Mouse (Mus musculus) left cerebral cortex, postnatal 4 days (tissue): ENCODE results near the gene Nkd1. TPM values are rescaled to one million over a fixed set of nuclear protein-coding genes. Genes with fewer than 3 reads are reported as not detected.

Experiments used
- DNase-seq: peaks from one replicate; pipeline ENCODE4 v3.0.0-alpha.2; 2022
- intact Hi-C: fragments of 180-260 bp; cut with DNase I; formaldehyde crosslinking; loops from one replicate; pipeline ENCODE4 v1.15.1; 2025
- total RNA-seq, 2 experiments: library from RNA; stranded (reverse); gene quantifications; 2 replicates each; pipeline ENCODE4 v1.2.3; 2021

Nkd1 gene
- total RNA-seq, 2 experiments from 2014 or later, result 22.5 to 25.7 TPM

- intact Hi-C loops, result loop anchor here (10.0 kb wide), 1 partner anchor 81 kb away; the partner anchor contains the start of gene Nkd1
- peak; percentile 65 for DNase-seq
Observed at GRCm38 (mm10) chr8:88605361-88606040, 84.3 kb downstream of the Nkd1 start.

DNA sequence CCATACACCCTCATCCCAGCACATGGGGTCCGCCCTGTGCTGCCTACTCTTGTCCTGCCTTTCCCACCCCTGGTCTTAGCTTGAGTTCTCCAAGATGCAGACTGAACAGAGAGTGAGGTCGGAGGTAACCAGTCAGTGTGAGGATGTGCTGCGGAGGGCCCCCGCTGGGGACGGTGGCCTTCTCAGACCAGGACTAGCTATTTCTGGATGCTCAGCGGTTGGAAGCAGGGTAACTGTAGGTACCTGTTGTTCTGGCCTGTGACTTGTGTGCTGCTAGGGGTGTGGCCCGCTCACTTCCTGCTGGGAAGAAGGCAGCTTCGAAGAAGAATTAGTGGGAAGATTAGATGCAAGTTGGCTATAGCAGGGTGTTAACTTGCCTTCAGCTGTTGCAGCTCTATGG lies 87.9 kb downstream of the Nkd1 start:
- no peak for DNase-seq
- intact Hi-C loops, result loop anchor here (10.0 kb wide), 1 partner anchor 84 kb away; the partner anchor contains the start of gene Nkd1

GRCm38 (mm10) chr8:88610271-88610670 lies 89.1 kb downstream of the Nkd1 start:
- intact Hi-C loops, result no loop called here
- no peak for DNase-seq

DNA sequence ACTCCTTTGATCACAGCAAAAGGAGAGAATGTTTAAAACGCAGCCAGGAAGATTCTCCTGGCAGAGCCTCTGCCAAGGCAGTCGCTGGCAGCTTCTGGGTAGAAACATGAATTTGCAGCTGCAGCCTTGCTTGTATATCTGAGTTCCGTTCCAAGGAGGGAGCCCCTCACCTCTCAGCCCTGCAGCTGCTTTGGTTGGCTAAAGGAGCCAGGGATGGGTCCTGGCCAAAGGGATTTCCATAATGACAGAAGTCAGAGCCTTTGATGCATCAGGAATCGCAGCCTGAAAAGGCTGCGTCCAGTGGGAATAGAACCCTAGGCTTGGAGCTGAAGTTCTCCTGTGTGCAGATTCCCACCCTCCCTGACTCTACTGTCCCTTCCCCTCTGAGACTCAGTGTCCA lies 93.8 kb downstream of the Nkd1 start:
- DNase-seq, result peak; percentile 56
- intact Hi-C loops, result no loop called here

DNA sequence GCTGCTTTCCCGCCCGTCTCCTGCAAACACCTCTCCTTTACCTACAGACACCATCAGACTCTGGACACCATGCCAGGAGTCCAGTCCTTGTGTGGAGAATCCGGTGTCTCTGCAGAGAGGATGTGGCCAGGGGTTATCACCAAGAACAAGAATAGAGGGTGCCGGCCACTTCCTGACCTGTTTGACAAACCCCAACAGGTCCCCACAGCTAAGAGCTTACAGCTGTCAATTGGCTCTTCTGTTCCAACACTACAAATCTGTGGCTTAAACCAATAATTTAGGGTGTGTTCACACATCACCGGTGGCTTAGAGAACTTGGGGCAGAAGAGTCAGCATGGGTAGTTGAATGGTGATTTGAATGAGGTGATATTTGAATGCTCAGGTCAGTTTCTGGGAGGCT lies 97.5 kb downstream of the Nkd1 start:
- DNase-seq, result no peak
- intact Hi-C loops, result no loop called here

GRCm38 (mm10) chr8:88619513-88619912 lies 98.4 kb downstream of the Nkd1 start:
- intact Hi-C loops, result no loop called here
- no peak for DNase-seq

DNA sequence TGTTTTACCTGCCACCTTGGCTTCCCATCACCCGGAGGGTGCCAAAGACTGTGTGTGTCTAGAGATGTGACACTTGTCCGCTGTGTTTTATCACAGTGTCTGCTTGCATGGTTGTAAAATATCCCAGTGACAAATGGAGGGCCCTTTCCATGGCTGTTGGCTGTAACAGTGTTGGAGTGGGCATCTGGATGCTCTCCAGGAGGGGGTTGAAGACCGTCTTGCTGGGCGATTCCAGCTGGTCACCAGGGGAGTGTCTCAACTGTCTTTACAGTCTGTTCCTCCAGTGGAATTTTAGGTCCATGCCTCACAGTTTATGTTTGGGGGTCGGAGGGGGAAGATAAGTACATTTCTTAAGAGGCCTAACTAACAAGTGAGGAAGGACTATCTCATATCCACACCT lies 99.8 kb downstream of the Nkd1 start:
- peak; percentile 46 for DNase-seq
- intact Hi-C loops, result loop anchor here (2.0 to 5.0 kb wide), 2 partner anchors 250 to 354 kb away; no protein-coding TSS in a partner anchor

GRCm38 (mm10) chr8:88621408-88621807 lies 100.3 kb downstream of the Nkd1 start:
- intact Hi-C loops, result loop anchor here (2.0 to 5.0 kb wide), 2 partner anchors 251 to 354 kb away; no protein-coding TSS in a partner anchor
- DNase-seq, result peak; percentile 80

DNA sequence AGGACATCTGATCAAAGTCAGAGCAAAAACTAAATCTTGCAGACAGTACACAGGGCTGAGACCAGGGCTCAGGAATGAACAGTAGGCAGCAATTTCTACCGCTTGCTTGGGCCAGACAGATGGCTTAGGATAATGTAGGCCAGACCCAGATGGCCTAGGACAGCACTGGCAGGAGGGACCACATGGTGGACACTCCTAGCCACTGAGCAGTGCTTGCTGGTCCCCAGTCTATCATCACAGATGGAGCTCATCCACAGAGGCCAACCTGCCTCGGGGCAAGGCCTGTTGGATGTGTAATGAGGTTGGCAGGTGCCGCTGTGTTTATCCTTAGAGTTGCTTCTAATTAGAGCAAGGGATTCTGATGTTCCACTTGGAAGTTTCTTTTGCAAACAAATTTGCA lies 102.2 kb downstream of the Nkd1 start:
- intact Hi-C loops, result loop anchor here (5.0 kb wide), 1 partner anchor 356 kb away; no protein-coding TSS in a partner anchor
- peak; percentile 75 for DNase-seq

DNA sequence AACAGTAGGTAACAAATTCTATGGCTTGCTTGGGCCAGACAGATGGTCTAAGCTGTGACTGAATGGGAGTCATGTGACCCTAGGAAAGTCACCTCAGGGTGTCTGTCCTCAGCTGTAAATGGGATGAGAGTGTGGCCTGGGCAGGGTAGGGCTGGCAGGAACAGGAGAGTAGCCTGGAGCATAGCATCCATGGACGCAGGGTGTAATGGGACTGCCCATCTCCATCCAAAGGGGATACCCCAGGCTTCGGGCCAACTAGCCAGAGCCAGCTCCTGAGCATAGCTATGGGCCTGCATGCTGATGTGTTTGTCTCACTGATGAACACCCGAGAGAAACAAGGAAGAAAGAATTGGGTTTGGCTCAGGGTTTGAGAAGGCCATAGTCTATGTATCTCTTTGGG lies 103.1 kb downstream of the Nkd1 start:
- peak; percentile 41 for DNase-seq
- intact Hi-C loops, result loop anchor here (5.0 kb wide), 1 partner anchor 357 kb away; no protein-coding TSS in a partner anchor

GRCm38 (mm10) chr8:88626433-88626832 lies 105.3 kb downstream of the Nkd1 start:
- intact Hi-C loops, result loop anchor here (5.0 kb wide), 1 partner anchor 71 kb away; the partner anchor contains the start of gene Cyld
- DNase-seq, result no peak

- DNase-seq, result no peak
- intact Hi-C loops, result loop anchor here (5.0 kb wide), 1 partner anchor 70 kb away; the partner anchor contains the start of gene Cyld
Observed at GRCm38 (mm10) chr8:88626940-88627264, 105.7 kb downstream of the Nkd1 start.

DNA sequence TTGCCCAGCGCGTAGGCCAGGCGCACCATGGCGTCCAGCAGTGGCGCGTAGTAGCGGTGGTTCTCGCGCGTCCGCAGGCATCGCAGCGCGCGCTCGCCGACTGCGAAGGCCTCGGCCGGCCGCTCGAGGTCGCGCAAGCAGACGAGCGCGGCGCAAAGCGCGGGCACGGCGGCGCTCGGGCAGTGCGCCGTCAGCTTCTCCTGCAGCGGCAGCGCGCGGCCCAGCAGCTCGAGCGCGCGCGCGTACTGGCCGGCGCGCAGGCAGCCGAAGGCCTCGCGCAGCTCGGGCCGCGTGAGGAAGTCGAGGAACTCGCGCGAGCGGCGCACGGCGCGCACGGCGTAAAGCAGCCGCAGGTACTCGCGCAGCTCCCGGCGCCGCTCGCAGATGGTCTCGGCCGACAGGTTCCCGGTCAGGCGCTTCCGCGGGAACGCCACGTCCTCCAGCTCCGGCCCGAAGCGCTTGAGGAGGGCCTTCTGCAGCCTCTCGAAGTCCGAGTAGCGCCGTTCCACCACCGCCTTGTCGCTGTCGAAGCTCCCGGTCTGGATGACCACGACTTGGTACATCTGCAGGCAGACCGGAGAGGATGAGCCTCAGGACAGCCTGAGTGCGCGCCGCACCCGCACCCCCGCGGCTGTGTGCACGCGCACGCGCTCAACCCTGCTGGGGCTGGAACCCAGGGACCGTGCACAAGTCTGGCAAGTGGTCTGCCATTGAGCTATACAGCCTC lies 106.3 kb downstream of the Nkd1 start:
- DNase-seq, result peak; percentile 80
- intact Hi-C loops, result loop anchor here (5.0 kb wide), 1 partner anchor 70 kb away; the partner anchor contains the start of gene Cyld

GRCm38 (mm10) chr8:88628001-88628774 lies 107.0 kb downstream of the Nkd1 start:
- peak; percentile 39 for DNase-seq
- intact Hi-C loops, result loop anchor here (5.0 kb wide), 1 partner anchor 69 kb away; the partner anchor contains the start of gene Cyld

GRCm38 (mm10) chr8:88630225-88630624 lies 109.1 kb downstream of the Nkd1 start:
- no peak for DNase-seq
- intact Hi-C loops, result no loop called here

- peak; percentile 53 for DNase-seq
- intact Hi-C loops, result no loop called here
Observed at GRCm38 (mm10) chr8:88631081-88631480, 109.9 kb downstream of the Nkd1 start.

DNA sequence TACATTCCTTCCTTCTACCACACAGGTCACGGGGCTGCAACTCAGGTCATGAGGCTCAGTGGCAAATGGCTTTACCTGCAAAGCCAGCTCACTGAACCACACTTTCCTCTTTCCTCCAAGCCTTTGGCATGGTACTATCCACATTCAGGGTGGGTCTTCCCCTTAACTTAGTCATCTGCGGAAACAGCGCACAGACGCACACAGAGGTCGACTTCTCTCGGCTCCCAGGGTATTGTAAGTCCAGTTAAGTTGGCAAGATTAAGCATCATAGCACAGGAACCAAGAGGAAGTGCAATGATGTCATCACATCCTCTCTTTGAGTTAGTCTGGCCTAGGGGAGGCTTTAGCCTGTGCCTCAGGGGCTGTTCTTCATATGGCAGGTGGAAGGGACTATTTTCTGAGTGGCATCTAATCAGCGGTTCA lies 112.2 kb downstream of the Nkd1 start:
- intact Hi-C loops, result no loop called here
- DNase-seq, result no peak

- intact Hi-C loops, result no loop called here
- DNase-seq, result no peak
Observed at GRCm38 (mm10) chr8:88635474-88636397, 114.6 kb downstream of the Nkd1 start, which contains the start of gene Snx20. Gene Snx20 (minus strand): TSS chr8:88636128.

DNA sequence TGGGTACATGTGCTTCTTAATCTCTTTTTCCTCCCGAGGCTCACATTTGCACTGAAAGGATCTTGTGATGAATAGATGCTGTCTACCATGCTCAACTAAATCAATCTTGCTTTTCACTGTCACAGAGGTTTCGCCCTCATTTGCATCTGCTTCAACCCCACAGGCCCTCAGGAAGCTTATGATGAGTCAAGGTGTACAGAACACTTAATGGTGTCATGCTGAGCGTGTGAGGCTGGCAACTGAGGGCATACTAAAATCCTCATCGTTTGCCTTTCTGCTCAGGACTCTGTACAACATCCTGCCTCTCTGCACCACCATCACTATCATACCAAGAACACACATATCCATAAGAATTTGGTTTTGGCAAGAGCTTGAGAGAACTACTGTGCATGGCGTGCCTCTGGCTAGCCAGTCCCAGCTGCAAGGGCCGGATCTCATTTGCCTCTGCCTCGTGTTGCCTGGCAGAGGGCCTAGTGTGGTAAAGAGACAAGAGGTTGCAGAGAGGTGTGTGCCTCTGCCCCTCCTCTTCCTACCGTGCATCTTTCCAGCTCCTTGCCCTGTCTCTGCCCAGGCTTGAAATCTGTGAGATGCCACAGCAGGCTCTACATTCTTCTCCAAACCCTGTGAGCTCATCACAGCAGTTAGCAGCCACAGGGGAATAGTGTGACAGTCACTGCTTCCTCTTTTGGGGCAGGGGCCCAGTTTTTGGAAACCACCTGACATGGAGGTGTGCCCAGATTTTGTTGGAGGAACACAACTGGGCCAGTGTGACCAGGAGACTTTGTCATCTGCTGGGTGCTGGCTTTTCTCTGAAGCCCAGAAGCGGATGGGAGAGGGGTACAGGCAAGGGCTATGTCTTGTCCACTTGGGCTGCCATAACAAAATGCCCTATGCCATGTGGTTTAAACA lies 116.2 kb downstream of the Nkd1 start:
- intact Hi-C loops, result no loop called here
- no peak for DNase-seq
